Mouse (Mus musculus) thymus, adult 2 months (tissue): ENCODE results near the gene Grhl3.

Experiments used
- CTCF ChIP-seq: fragments of 200-500 bp; IDR thresholded peaks from 2 replicates; pipeline ENCODE4 v1.5.1; 2012; ENCODE audit warnings: mild to moderate bottlenecking, control low read depth, low read length, moderate library complexity, borderline replicate concordance; ENCODE audit not compliant: control insufficient read depth, poor library complexity, insufficient read depth; ENCODE audit errors: extremely low read depth
- POLR2A ChIP-seq: fragments of 200-500 bp; IDR thresholded peaks from 2 replicates; pipeline ENCODE4 v1.6.1; 2012; ENCODE audit warnings: mild to moderate bottlenecking, low read length, control low read depth, moderate library complexity; ENCODE audit not compliant: control insufficient read depth, poor library complexity, insufficient read depth; ENCODE audit errors: extremely low read depth

GRCm38 (mm10) chr4:135617783-135618470 is 44.5 kb upstream of the Grhl3 start:
- TF ChIP-seq POLR2A (no peak), CTCF (no peak)
